Mouse (Mus musculus) midbrain, embryonic 13.5 days (tissue): ENCODE data around the gene Erc2. TPM values are rescaled to one million over a fixed set of nuclear protein-coding genes. Genes with fewer than 3 reads are reported as not detected.

Experiments
- ATAC-seq: fragments of 200-750 bp; cut with Nextera tagmentation; 2 replicates; pipeline ENCODE4 v1.8.0; 2017; ENCODE audit warnings: mild to moderate bottlenecking, moderate TSS enrichment, moderate library complexity
- H3K27ac ChIP-seq: fragments of 300-500 bp; sonication (generic); 2 replicates; pipeline ENCODE4 v1.5.1; 2015; ENCODE audit warnings: inconsistent platforms, mild to moderate bottlenecking, moderate library complexity
- H3K27me3 ChIP-seq: fragments of 300-500 bp; sonication (generic); 2 replicates; pipeline ENCODE4 v1.6.1; 2015; ENCODE audit warnings: mild to moderate bottlenecking, inconsistent platforms
- H3K36me3 ChIP-seq: fragments of 300-500 bp; sonication (generic); 2 replicates; pipeline ENCODE4 v1.6.1; 2015; ENCODE audit warnings: mild to moderate bottlenecking, inconsistent platforms
- H3K4me1 ChIP-seq: fragments of 300-500 bp; sonication (generic); replicated peaks from 2 replicates; pipeline ENCODE4 v1.6.1; 2015; ENCODE audit warnings: inconsistent platforms
- H3K4me2 ChIP-seq: fragments of 300-500 bp; sonication (generic); replicated peaks from 2 replicates; pipeline ENCODE4 v1.6.1; 2015; ENCODE audit warnings: moderate library complexity, mild to moderate bottlenecking, inconsistent platforms
- H3K4me3 ChIP-seq: fragments of 300-500 bp; sonication (generic); replicated peaks from 2 replicates; pipeline ENCODE4 v1.5.1; 2015; ENCODE audit warnings: mild to moderate bottlenecking, inconsistent platforms
- H3K9ac ChIP-seq: fragments of 300-500 bp; sonication (generic); replicated peaks from 2 replicates; pipeline ENCODE4 v1.6.1; 2015; ENCODE audit warnings: mild to moderate bottlenecking, inconsistent platforms
- H3K9me3 ChIP-seq: fragments of 300-500 bp; sonication (generic); 2 replicates; pipeline ENCODE4 v1.6.1; 2016; ENCODE audit warnings: mild to moderate bottlenecking, inconsistent platforms
- WGBS: fragments of 180-500 bp; shearing (Covaris S2); methylation state at CpG from one replicate; pipeline ENCODE4 v1.1.7; 2015; 5-methylcytosine and 5-hydroxymethylcytosine counted together
- polyA plus RNA-seq: library from polyadenylated mRNA; unstranded; fragments of >200 nt; fragmentation: Nextera tagmentation; extraction: Ambion mirVana; gene quantifications from 2 replicates; pipeline ENCODE4 v1.2.1, GENCODE M21; 2015

The Erc2 gene
- polyA plus RNA-seq, 1 experiment from 2014 or later = 79.0 TPM

- peaks cover 4% of the 10 kb centered on the region; the same call in 1 of the 2 replicates for H3K36me3 ChIP-seq
- 96% methylated on average over 4 of the region's 4 CpGs for WGBS
- H3K4me1 ChIP-seq = no peaks in the 10 kb centered on the region
- no peak overlapping the region for H3K9ac ChIP-seq
- H3K27ac ChIP-seq = no peak overlapping the region
- no peaks in the 10 kb centered on the region for H3K27me3 ChIP-seq
- H3K9me3 ChIP-seq = no peaks in the 10 kb centered on the region
- no peak for ATAC-seq
- no peak overlapping the region for H3K4me3 ChIP-seq
- H3K4me2 ChIP-seq = no peak overlapping the region
Measured at GRCm38 (mm10) chr14:27784826-27785225, 162.6 kb downstream of the Erc2 start.

GRCm38 (mm10) chr14:27785562-27785961, 163.3 kb downstream of the Erc2 start:
- no peak overlapping the region for H3K4me2 ChIP-seq
- no peaks in the 10 kb centered on the region for H3K4me1 ChIP-seq
- H3K4me3 ChIP-seq = no peak overlapping the region
- ATAC-seq = no peak
- H3K36me3 ChIP-seq = peaks cover 4% of the 10 kb centered on the region; the same call in 1 of the 2 replicates
- WGBS = 94% methylated on average over 2 of the region's 2 CpGs
- no peaks in the 10 kb centered on the region for H3K27me3 ChIP-seq
- no peak overlapping the region for H3K27ac ChIP-seq
- H3K9me3 ChIP-seq = no peaks in the 10 kb centered on the region
- no peak overlapping the region for H3K9ac ChIP-seq

DNA sequence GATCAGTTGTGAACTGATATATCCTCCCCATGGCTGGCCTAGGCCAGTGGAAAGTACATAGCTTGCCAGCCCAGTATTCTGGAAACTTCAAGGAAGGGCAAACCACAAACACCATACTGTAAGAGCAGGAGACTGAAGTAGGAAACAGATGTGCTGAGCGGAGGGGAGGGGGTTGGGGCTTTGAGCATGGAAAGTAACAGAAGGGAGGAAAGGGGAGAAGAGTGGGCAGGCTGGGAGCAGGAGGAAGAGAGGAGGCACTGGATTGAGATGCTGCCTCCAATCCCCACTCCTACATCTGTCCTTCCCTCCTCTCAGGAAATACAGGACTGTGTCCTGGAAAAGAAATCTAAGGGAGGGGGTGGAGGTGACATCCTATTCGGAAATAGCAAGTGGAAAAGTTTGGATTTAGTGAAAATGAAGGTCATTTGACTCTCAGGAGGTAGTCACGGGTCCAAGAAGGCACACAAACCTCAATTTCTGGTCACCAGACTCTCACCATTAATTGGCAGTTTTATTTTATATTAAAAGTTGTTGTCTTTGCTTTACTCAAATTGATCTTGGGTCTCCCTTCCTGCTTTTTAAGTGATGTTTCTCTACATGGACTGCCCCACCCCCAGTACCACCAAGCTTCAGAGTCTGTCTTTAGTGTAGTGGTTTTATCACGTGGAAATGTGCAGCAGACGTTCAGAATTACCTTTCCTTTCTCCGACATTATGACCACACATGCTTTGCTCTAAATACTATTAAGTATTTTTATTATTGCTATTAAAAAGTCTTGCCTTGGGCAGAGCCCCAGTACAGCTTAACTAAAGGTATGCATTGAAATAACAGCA, 167.1 kb downstream of the Erc2 start:
- Histone ChIP-seq H3K27ac (no peak overlapping the region), H3K9ac (no peak overlapping the region), H3K4me1 (no peaks in the 10 kb centered on the region), H3K27me3 (no peaks in the 10 kb centered on the region), H3K9me3 (no peaks in the 10 kb centered on the region), H3K4me3 (no peak overlapping the region), H3K36me3 (no peaks in the 10 kb centered on the region), H3K4me2 (no peak overlapping the region)
- WGBS = 78% methylated on average over 6 of the region's 6 CpGs
- ATAC-seq = no peak

GRCm38 (mm10) chr14:27798184-27798934, 176.1 kb downstream of the Erc2 start:
- 65% methylated on average over 11 of the region's 11 CpGs for WGBS
- Histone ChIP-seq H3K4me3 (no peak overlapping the region), H3K36me3 (no peaks in the 10 kb centered on the region), H3K27me3 (no peaks in the 10 kb centered on the region), H3K9ac (no peak overlapping the region), H3K4me2 (no peak overlapping the region), H3K27ac (no peak overlapping the region), H3K4me1 (peaks cover 3% of the 10 kb centered on the region; the same call in 1 of the 2 replicates), H3K9me3 (no peaks in the 10 kb centered on the region)
- no peak for ATAC-seq

DNA sequence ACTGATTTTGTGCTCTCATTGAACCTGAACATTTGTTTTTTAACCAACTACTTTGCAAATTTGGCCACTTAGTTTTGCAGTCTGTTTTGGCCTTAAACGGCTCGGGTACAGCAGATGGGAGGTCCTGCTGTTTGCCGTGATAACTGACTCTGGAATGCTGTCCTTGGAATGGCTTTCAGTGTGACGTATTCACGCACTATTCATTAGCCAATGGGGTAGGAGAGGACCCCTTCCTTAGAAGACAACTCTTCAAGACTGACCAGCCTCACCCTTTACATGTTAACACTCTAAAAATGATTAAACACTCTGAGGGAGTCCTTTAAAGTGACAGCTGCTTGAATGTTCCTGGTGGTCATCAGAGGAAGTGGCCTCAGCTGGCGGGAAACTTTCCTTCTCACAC, 178.5 kb downstream of the Erc2 start:
- no peak for ATAC-seq
- Histone ChIP-seq H3K4me3 (no peak overlapping the region), H3K4me2 (no peak overlapping the region), H3K9ac (no peak overlapping the region), H3K27ac (no peak overlapping the region), H3K36me3 (no peaks in the 10 kb centered on the region), H3K27me3 (no peaks in the 10 kb centered on the region), H3K9me3 (no peaks in the 10 kb centered on the region), H3K4me1 (peaks cover 11% of the 10 kb centered on the region)
- 69% methylated on average over 6 of the region's 6 CpGs for WGBS

DNA sequence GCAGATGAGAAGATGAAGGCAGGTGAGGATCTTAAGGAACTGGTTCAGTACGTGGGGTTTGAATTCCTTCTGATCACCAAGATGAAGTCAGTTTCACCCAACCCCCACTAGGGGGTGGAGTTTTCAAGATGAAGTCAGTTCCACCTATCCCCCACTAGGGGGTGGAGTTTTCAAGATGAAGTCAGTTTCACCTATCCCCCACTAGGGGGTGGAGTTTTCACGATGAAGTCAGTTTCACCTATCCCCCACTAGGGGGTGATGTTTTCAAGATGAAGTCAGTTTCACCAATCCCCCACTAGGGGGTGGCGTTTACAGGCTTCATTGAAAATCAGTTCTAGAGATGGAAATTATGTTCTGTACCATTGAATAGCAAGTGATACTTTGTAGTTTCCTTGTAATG, 181.7 kb downstream of the Erc2 start:
- no peak for ATAC-seq

GRCm38 (mm10) chr14:27805064-27805463, 182.8 kb downstream of the Erc2 start:
- Histone ChIP-seq H3K4me2 (no peak overlapping the region), H3K4me3 (no peak overlapping the region), H3K36me3 (no peaks in the 10 kb centered on the region), H3K9me3 (no peaks in the 10 kb centered on the region), H3K9ac (no peak overlapping the region), H3K27ac (no peak overlapping the region), H3K27me3 (peaks cover 6% of the 10 kb centered on the region), H3K4me1 (peaks cover 7% of the 10 kb centered on the region; the same call in 1 of the 2 replicates)
- ATAC-seq = 0 out of 2 replicates have a peak, but pooled peaks have one; percentile 37
- WGBS = 19% methylated on average over 13 of the region's 13 CpGs

More for the DNA sequence above, 181.7 kb downstream of the Erc2 start:
- no peaks in the 10 kb centered on the region for H3K9me3 ChIP-seq
- no peak overlapping the region for H3K4me2 ChIP-seq
- no peaks in the 10 kb centered on the region for H3K36me3 ChIP-seq
- H3K9ac ChIP-seq = no peak overlapping the region
- H3K27me3 ChIP-seq = peaks cover 6% of the 10 kb centered on the region
- H3K4me1 ChIP-seq = peaks cover 7% of the 10 kb centered on the region; the same call in 1 of the 2 replicates
- H3K4me3 ChIP-seq = no peak overlapping the region
- H3K27ac ChIP-seq = no peak overlapping the region
- 87% methylated on average over 3 of the region's 3 CpGs for WGBS

- no peak for ATAC-seq
- peaks cover 6% of the 10 kb centered on the region for H3K27me3 ChIP-seq
- no peaks in the 10 kb centered on the region for H3K36me3 ChIP-seq
- no peaks in the 10 kb centered on the region for H3K9me3 ChIP-seq
- no peak overlapping the region for H3K4me3 ChIP-seq
- 6% methylated on average over 9 of the region's 9 CpGs for WGBS
- H3K27ac ChIP-seq = no peak overlapping the region
- no peak overlapping the region for H3K4me2 ChIP-seq
- H3K9ac ChIP-seq = no peak overlapping the region
- H3K4me1 ChIP-seq = peaks cover 12% of the 10 kb centered on the region
Measured at GRCm38 (mm10) chr14:27808080-27808479, 185.9 kb downstream of the Erc2 start.

- 67% methylated on average over 10 of the region's 10 CpGs for WGBS
Measured at GRCm38 (mm10) chr14:27808523-27809114, 186.4 kb downstream of the Erc2 start.

GRCm38 (mm10) chr14:27810790-27811189, 188.6 kb downstream of the Erc2 start:
- no peaks in the 10 kb centered on the region for H3K36me3 ChIP-seq

More at GRCm38 (mm10) chr14:27808523-27809114, 186.4 kb downstream of the Erc2 start:
- Histone ChIP-seq H3K4me3 (no peak overlapping the region), H3K4me2 (no peak overlapping the region), H3K36me3 (no peaks in the 10 kb centered on the region), H3K27ac (no peak overlapping the region), H3K4me1 (peaks cover 12% of the 10 kb centered on the region), H3K9ac (no peak overlapping the region), H3K9me3 (no peaks in the 10 kb centered on the region), H3K27me3 (peaks cover 6% of the 10 kb centered on the region)
- no peak for ATAC-seq

DNA sequence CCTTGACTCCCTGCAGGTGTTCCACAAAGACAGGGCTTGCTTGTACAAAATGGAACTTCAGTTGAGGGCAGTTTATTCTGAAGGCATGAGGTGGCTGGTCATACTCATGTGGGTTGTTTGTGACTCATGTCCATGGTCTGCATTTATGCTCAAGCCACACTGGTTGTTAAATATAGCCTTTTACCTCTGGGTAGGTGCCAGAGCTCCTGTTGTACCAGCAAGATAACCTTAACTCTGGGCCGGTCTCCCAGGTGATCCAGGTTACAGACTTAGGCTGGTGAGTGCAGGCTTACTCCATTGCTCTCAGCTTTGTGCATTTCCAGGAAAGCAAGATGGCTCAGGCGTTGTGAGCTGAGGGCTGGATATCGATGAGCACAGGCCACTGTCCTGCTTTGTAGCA, 189.4 kb downstream of the Erc2 start:
- H3K9ac ChIP-seq = no peak overlapping the region
- no peak for ATAC-seq
- no peak overlapping the region for H3K27ac ChIP-seq
- no peak overlapping the region for H3K4me2 ChIP-seq
- H3K4me3 ChIP-seq = no peak overlapping the region
- H3K27me3 ChIP-seq = peaks cover 5% of the 10 kb centered on the region
- H3K9me3 ChIP-seq = no peaks in the 10 kb centered on the region
- no peaks in the 10 kb centered on the region for H3K36me3 ChIP-seq
- 95% methylated on average over 3 of the region's 3 CpGs for WGBS
- H3K4me1 ChIP-seq = peaks cover 5% of the 10 kb centered on the region; the same call in 1 of the 2 replicates

More at GRCm38 (mm10) chr14:27810790-27811189, 188.6 kb downstream of the Erc2 start:
- no peak overlapping the region for H3K9ac ChIP-seq
- H3K9me3 ChIP-seq = no peaks in the 10 kb centered on the region
- H3K4me3 ChIP-seq = no peak overlapping the region
- 13% methylated on average over 7 of the region's 7 CpGs for WGBS
- no peak overlapping the region for H3K4me2 ChIP-seq
- H3K27me3 ChIP-seq = peaks cover 6% of the 10 kb centered on the region
- peaks cover 5% of the 10 kb centered on the region; the same call in 1 of the 2 replicates for H3K4me1 ChIP-seq
- no peak overlapping the region for H3K27ac ChIP-seq
- no peak for ATAC-seq

DNA sequence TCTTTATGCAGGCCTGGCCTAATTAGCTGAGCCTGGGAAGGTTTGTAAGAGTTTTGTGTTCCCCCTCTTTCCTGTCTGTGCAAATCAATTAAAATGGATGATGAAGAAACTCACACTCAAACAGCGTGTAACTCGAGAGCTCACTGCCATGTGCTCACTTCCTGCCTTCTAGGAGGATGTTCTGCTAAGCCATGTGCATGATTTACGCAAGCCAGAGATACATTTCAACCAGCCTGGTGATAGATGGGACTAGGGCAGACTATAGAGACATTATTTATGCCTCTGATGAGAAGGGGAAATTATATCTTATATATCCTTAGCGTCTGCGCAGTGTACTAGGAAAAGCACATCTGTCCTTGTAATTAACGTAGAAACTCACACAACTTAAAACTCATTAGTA, 193.5 kb downstream of the Erc2 start:
- H3K4me1 ChIP-seq = peaks cover 4% of the 10 kb centered on the region; the same call in 1 of the 2 replicates
- no peaks in the 10 kb centered on the region for H3K9me3 ChIP-seq
- ATAC-seq = no peak
- WGBS = 88% methylated on average over 6 of the region's 6 CpGs
- no peak overlapping the region for H3K9ac ChIP-seq
- no peaks in the 10 kb centered on the region for H3K36me3 ChIP-seq
- H3K27me3 ChIP-seq = no peaks in the 10 kb centered on the region
- H3K4me2 ChIP-seq = no peak overlapping the region
- H3K27ac ChIP-seq = no peak overlapping the region
- no peak overlapping the region for H3K4me3 ChIP-seq
